In genomic region chr11:60545433-60545832, GRCm38 (mm10) we compare ENCODE assay signal across 30 mouse cellular contexts. TPM values are rescaled to one million over a fixed set of nuclear protein-coding genes. Genes with fewer than 3 reads are reported as not detected.
DNase-seq lines count a peak whose midpoint lies in the region; ATAC-seq and TF ChIP-seq lines count a peak whose summit lies in the region.
"Had no signal": no experiment of that assay in that cellular context is flagged by ENCODE, and none has a peak within 500 bp of the region (broad histone marks: within the 10 kb centered on the region; RNA-seq: fewer than 3 reads in every experiment).

No protein-coding gene starts in this region.

- no peak overlapping the region for H3K9ac ChIP-seq in heart, embryonic 15.5 days
- no peak overlapping the region for H3K9ac ChIP-seq in kidney, postnatal 0 days (ENCODE audit: low read depth, low read length)
- H3K9ac ChIP-seq: embryonic facial prominence, embryonic 15.5 days; forebrain, embryonic 12.5 days; forebrain, postnatal 0 days; hindbrain, embryonic 14.5 days; limb, embryonic 15.5 days; liver, embryonic 15.5 days; lung, embryonic 15.5 days; neural tube, embryonic 12.5 days had no signal

- intact Hi-C loops in heart, postnatal 10 days (cut with DNase I): no loop called here

- no peak for TF ChIP-seq CTCF in kidney, postnatal 0 days (IDR thresholded peaks at IDR 0.05; ENCODE audit: low read depth)

- H3K4me3 ChIP-seq in heart, embryonic 15.5 days: no peak overlapping the region
- H3K4me3 ChIP-seq in kidney, postnatal 0 days (replicated peaks; ENCODE audit: low read depth, low read length): no peak overlapping the region
- H3K4me3 ChIP-seq: embryonic facial prominence, embryonic 10.5 days; embryonic facial prominence, embryonic 15.5 days; forebrain, embryonic 12.5 days; limb, embryonic 10.5 days; limb, embryonic 15.5 days; liver, embryonic 15.5 days; lung, embryonic 15.5 days; midbrain, embryonic 10.5 days; myocyte; neural tube, embryonic 12.5 days had no signal

- H3K27ac ChIP-seq in heart, embryonic 15.5 days: peak overlapping the region; percentile 20; the same call in 1 of the 2 replicates
- no peak overlapping the region for H3K27ac ChIP-seq in kidney, postnatal 0 days
- H3K27ac ChIP-seq: embryonic facial prominence, embryonic 10.5 days; embryonic facial prominence, embryonic 15.5 days; forebrain, embryonic 12.5 days; hindbrain, embryonic 14.5 days; limb, embryonic 10.5 days; limb, embryonic 15.5 days; liver, embryonic 15.5 days; lung, embryonic 15.5 days; midbrain, embryonic 10.5 days; neural tube, embryonic 12.5 days had no signal

- H3K9me3 ChIP-seq in heart, embryonic 15.5 days (replicated peaks): no peaks in the 10 kb centered on the region
- H3K9me3 ChIP-seq in kidney, postnatal 0 days (replicated peaks; ENCODE audit: low read length): no peaks in the 10 kb centered on the region
- H3K9me3 ChIP-seq: embryonic facial prominence, embryonic 10.5 days; embryonic facial prominence, embryonic 15.5 days; forebrain, embryonic 12.5 days; G1E; limb, embryonic 10.5 days; limb, embryonic 15.5 days; liver, embryonic 15.5 days; lung, embryonic 15.5 days; midbrain, embryonic 10.5 days; neural tube, embryonic 12.5 days had no signal

- H3K27me3 ChIP-seq in heart, embryonic 15.5 days: no peaks in the 10 kb centered on the region
- no peaks in the 10 kb centered on the region for H3K27me3 ChIP-seq in kidney, postnatal 0 days (ENCODE audit: insufficient read depth, low read length)
- H3K27me3 ChIP-seq: embryonic facial prominence, embryonic 15.5 days; forebrain, embryonic 12.5 days; limb, embryonic 15.5 days; liver, embryonic 15.5 days; lung, embryonic 15.5 days; neural tube, embryonic 12.5 days had no signal

- WGBS in heart, embryonic 15.5 days: 52% methylated on average over 4 of the region's 4 CpGs
- 27% methylated on average over 4 of the region's 4 CpGs for WGBS in kidney, postnatal 0 days

- ATAC-seq in heart, embryonic 15.5 days (replicated peaks; ENCODE audit: insufficient number of reproducible peaks, insufficient read depth, low FRiP score, low read depth): no peak
- no peak for ATAC-seq in kidney, postnatal 0 days (replicated peaks; ENCODE audit: low FRiP score, low read depth)
- ATAC-seq: forebrain, postnatal 0 days had no signal

- peaks cover 33% of the 10 kb centered on the region; the same call in 1 of the 2 replicates for H3K36me3 ChIP-seq in heart, embryonic 15.5 days
- peaks cover 27% of the 10 kb centered on the region; the same call in 1 of the 2 replicates for H3K36me3 ChIP-seq in kidney, postnatal 0 days (ENCODE audit: insufficient read depth, low read length)

- peak; percentile 84 for DNase-seq in heart, adult 11 months
- no peak for DNase-seq in heart, adult 9 months (ENCODE audit: low spot score in 2 of 2)
- DNase-seq in heart, postnatal 10 days: no peak
- DNase-seq in kidney, postnatal 0 days (ENCODE audit: low spot score): no peak
- no peak for DNase-seq in kidney, postnatal 10 days
- peak; percentile 17 for DNase-seq in lung, postnatal 36 days
- DNase-seq in lung, postnatal 4 days: no peak
- DNase-seq: adrenal gland, postnatal 10 days; cerebellum, adult 8-10 months; cerebellum, postnatal 25 days; forebrain, postnatal 0 days; gastrocnemius, postnatal 10 days; kidney, adult 8-10 months; layer of hippocampus, adult 9-11 months; right cerebral cortex, adult 18-20 months; spleen, adult 18-20 months; thymus, postnatal 14 days had no signal

- peak overlapping the region; percentile 13; the same call in 1 of the 2 replicates for H3K4me2 ChIP-seq in heart, embryonic 15.5 days
- H3K4me2 ChIP-seq in kidney, postnatal 0 days (ENCODE audit: low read length): 0 out of 2 replicates have a peak overlapping the region, but pooled peaks have one; percentile 15
- H3K4me2 ChIP-seq: embryonic facial prominence, embryonic 15.5 days; forebrain, embryonic 12.5 days; hindbrain, embryonic 14.5 days; limb, embryonic 15.5 days; liver, embryonic 15.5 days; lung, embryonic 15.5 days; neural tube, embryonic 12.5 days had no signal

- H3K4me1 ChIP-seq in heart, embryonic 15.5 days (replicated peaks): peaks cover 67% of the 10 kb centered on the region
- peaks cover 22% of the 10 kb centered on the region for H3K4me1 ChIP-seq in kidney, postnatal 0 days (replicated peaks; ENCODE audit: insufficient read depth, low read length)

RNA-seq across cellular contexts. Expression of gene Alkbh5, which starts 9.3 kb away (rescaled TPM):
- 36.8 and 39.1 TPM in 2 replicates for polyA plus RNA-seq in heart, embryonic 15.5 days (2015; fragmentation: Nextera tagmentation; extraction: Ambion mirVana)
- total RNA-seq in heart, postnatal 10 days (2021): 10 to 100 TPM; 71.1 to 73.0 TPM
- polyA plus RNA-seq in kidney, postnatal 0 days (2015; fragmentation: Nextera tagmentation; extraction: Ambion mirVana): 38.3 and 41.5 TPM in 2 replicates

Comparison
In these comparisons a context has a peak if more than half of its experiments do, and no peak if none do; other contexts are left out.
1. DNase-seq: peak in heart, adult 11 months (single experiment) and lung, postnatal 36 days (single experiment); none in heart, adult 9 months (0 of 2), heart, postnatal 10 days (0 of 2), kidney, postnatal 0 days (single experiment), kidney, postnatal 10 days (single experiment) and lung, postnatal 4 days (0 of 2).